Mouse (Mus musculus) G1E (cell line): ENCODE measurements around the gene Gipr.

Experiments used
- CTCF ChIP-seq: IDR thresholded peaks from 2 replicates; pipeline ENCODE4 v1.5.1; 2012; ENCODE audit warnings: low read depth, low read length, inconsistent platforms, mixed read lengths
- POLR2AphosphoS5 ChIP-seq: IDR thresholded peaks from 2 replicates; pipeline ENCODE4 v1.6.1; 2012; ENCODE audit warnings: low read depth, low read length, inconsistent platforms; ENCODE audit not compliant: insufficient replicate concordance

DNA sequence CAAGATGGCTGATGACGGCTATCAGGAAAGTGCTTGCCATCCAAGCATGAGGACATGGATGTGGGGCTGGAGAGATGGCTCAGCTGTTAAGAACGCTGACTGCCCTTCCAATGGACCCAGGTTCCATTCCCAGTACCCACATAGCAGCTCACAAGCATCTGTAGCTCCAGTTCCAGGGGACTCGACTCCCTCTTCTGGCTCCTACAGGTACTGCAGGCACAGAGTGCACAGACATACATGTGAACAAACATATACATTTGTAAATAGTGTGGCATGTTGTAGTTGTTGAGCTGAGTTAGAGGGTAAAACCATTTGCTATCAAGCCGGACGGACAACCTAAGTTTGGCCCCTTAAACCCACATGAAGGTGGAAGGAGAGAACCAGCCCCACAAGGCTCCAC is 44.1 kb upstream of the Gipr start:
- TF ChIP-seq POLR2AphosphoS5 (no peak), CTCF (0 out of 2 replicates have a peak, but pooled peaks have one; percentile 17)
